Mouse (Mus musculus): ENCODE results near the gene Rag1.

The Rag1 gene

GRCm38 (mm10) chr2:101649114-101649671 lies at the start of gene Rag1, which contains the start of gene B230118H07Rik:
Gene Rag1, minus strand, starts transcription at chr2:101649501.
Gene B230118H07Rik, minus strand, starts transcription at chr2:101649532.
- DNase-seq (ENCODE audit: low spot score in 2 of 2): no peak

GRCm38 (mm10) chr2:101695584-101695983 lies 46.3 kb upstream of the Rag1 start:
- DNase-seq (ENCODE audit: low spot score in 2 of 2): no peak

- DNase-seq (ENCODE audit: low spot score in 2 of 2): no peak
These were observed 44.4 kb upstream of the Rag1 start for GRCm38 (mm10) chr2:101693577-101694215.

- DNase-seq (ENCODE audit: low spot score in 2 of 2): no peak
These were observed 43.7 kb upstream of the Rag1 start for GRCm38 (mm10) chr2:101693043-101693442.

- no peak for DNase-seq (ENCODE audit: low spot score in 2 of 2)
These were observed 41.0 kb upstream of the Rag1 start for GRCm38 (mm10) chr2:101690252-101690827.

GRCm38 (mm10) chr2:101688011-101688410 lies 38.7 kb upstream of the Rag1 start:
- no peak for DNase-seq (ENCODE audit: low spot score in 2 of 2)

- no peak for DNase-seq (ENCODE audit: low spot score in 2 of 2)
These were observed 35.1 kb upstream of the Rag1 start for GRCm38 (mm10) chr2:101684421-101684820.

- DNase-seq (ENCODE audit: low spot score in 2 of 2): no peak
These were observed 30.0 kb upstream of the Rag1 start for GRCm38 (mm10) chr2:101679164-101679784.

- DNase-seq (ENCODE audit: low spot score in 2 of 2): peak; percentile 71 to 84
These were observed 29.1 kb upstream of the Rag1 start, which contains the start of gene Traf6 for GRCm38 (mm10) chr2:101678236-101679021. Gene Traf6, plus strand, starts transcription at chr2:101678429.

GRCm38 (mm10) chr2:101673547-101673946 lies 24.2 kb upstream of the Rag1 start:
- no peak for DNase-seq (ENCODE audit: low spot score in 2 of 2)

- no peak for DNase-seq (ENCODE audit: low spot score in 2 of 2)
These were observed 19.4 kb upstream of the Rag1 start for GRCm38 (mm10) chr2:101668751-101669150.

GRCm38 (mm10) chr2:101665703-101666092 lies 16.4 kb upstream of the Rag1 start:
- no peak for DNase-seq (ENCODE audit: low spot score in 2 of 2)

GRCm38 (mm10) chr2:101665058-101665702 lies 15.9 kb upstream of the Rag1 start:
- peak; percentile 55 to 61 for DNase-seq (ENCODE audit: low spot score in 2 of 2)

- DNase-seq (ENCODE audit: low spot score in 2 of 2): no peak
These were observed 11.2 kb upstream of the Rag1 start for GRCm38 (mm10) chr2:101660536-101660935.

- peak in 1 of 2 experiments; percentile 74 for DNase-seq (ENCODE audit: low spot score in 2 of 2)
These were observed 3.8 kb upstream of the Rag1 start for GRCm38 (mm10) chr2:101652921-101653597.

- no peak for DNase-seq (ENCODE audit: low spot score in 2 of 2)
These were observed 3.1 kb upstream of the Rag1 start for GRCm38 (mm10) chr2:101652204-101652920.

- no peak for DNase-seq (ENCODE audit: low spot score in 2 of 2)
These were observed 1.1 kb upstream of the Rag1 start for GRCm38 (mm10) chr2:101650446-101650845.

GRCm38 (mm10) chr2:101648361-101648760 lies 940 bp downstream of the Rag1 start:
- DNase-seq (ENCODE audit: low spot score in 2 of 2): no peak

- DNase-seq (ENCODE audit: low spot score in 2 of 2): no peak
These were observed 3.5 kb downstream of the Rag1 start for GRCm38 (mm10) chr2:101645841-101646240.

GRCm38 (mm10) chr2:101639840-101640350 lies 9.4 kb downstream of the Rag1 start:
- no peak for DNase-seq (ENCODE audit: low spot score in 2 of 2)

Data from frontal cortex, postnatal 10 days (tissue).